21 mouse cellular contexts compared by ENCODE assay signal in genomic region chr9:60501504-60502179, GRCm38 (mm10). TPM values are rescaled to one million over a fixed set of nuclear protein-coding genes. Genes with fewer than 3 reads are reported as not detected.
A peak's percentile ranks its signal among the peaks of the same experiment; 100 is the strongest.
DNase-seq lines count a peak whose midpoint lies in the region; ATAC-seq lines count a peak whose summit lies in the region.
"Had no signal": no experiment of that assay in that cellular context is flagged by ENCODE, and none has a peak within 500 bp of the region (broad histone marks: within the 10 kb centered on the region; RNA-seq: fewer than 3 reads in every experiment).

No protein-coding gene starts in this region.

- no peaks in the 10 kb centered on the region for H3K27me3 ChIP-seq in limb, embryonic 11.5 days (ENCODE audit: control insufficient read depth, insufficient read depth, low read length)
- H3K27me3 ChIP-seq in limb, embryonic 10.5 days (ENCODE audit: low read depth, poor library complexity, severe bottlenecking) = peaks cover 11% of the 10 kb centered on the region; the same call in 1 of the 2 replicates
- no peaks in the 10 kb centered on the region for H3K27me3 ChIP-seq in intestine, embryonic 16.5 days (replicated peaks; ENCODE audit: control insufficient read depth, insufficient read depth, low read length)
- no peaks in the 10 kb centered on the region for H3K27me3 ChIP-seq in stomach, embryonic 15.5 days (replicated peaks)
- H3K27me3 ChIP-seq: CH12.LX; heart, embryonic 13.5 days; Patski had no signal

- no peak for DNase-seq in limb, embryonic 11.5 days (ENCODE audit: low spot score)
- DNase-seq in limb, embryonic 10.5 days (ENCODE audit: low spot score) = no peak
- DNase-seq in 3T3-L1 (ENCODE audit: low read depth, low spot score) = peak; percentile 56
- DNase-seq in right cerebral cortex, postnatal 25 days = no peak
- no peak for DNase-seq in layer of hippocampus, postnatal 36 days
- DNase-seq: cerebellum, adult 18-20 months; cerebellum, adult 9-11 months; cerebellum, postnatal 36 days; gastrocnemius, postnatal 36 days; heart, postnatal 4 days had no signal

- no peaks in the 10 kb centered on the region; the same call in 1 of the 2 replicates for H3K4me1 ChIP-seq in limb, embryonic 11.5 days (ENCODE audit: control insufficient read depth, insufficient read depth, low read length)
- H3K4me1 ChIP-seq in limb, embryonic 10.5 days = peaks cover 32% of the 10 kb centered on the region
- peaks cover 22% of the 10 kb centered on the region for H3K4me1 ChIP-seq in intestine, embryonic 16.5 days (ENCODE audit: control insufficient read depth, insufficient read depth, low read length)
- H3K4me1 ChIP-seq in stomach, embryonic 15.5 days = peaks cover 15% of the 10 kb centered on the region

- no peaks in the 10 kb centered on the region for H3K9me3 ChIP-seq in limb, embryonic 11.5 days (ENCODE audit: control insufficient read depth, low read length)
- H3K9me3 ChIP-seq in limb, embryonic 10.5 days (replicated peaks) = no peaks in the 10 kb centered on the region
- H3K9me3 ChIP-seq in intestine, embryonic 16.5 days (ENCODE audit: control insufficient read depth, low read length) = no peaks in the 10 kb centered on the region
- H3K9me3 ChIP-seq in stomach, embryonic 15.5 days = no peaks in the 10 kb centered on the region
- H3K9me3 ChIP-seq: forebrain, embryonic 10.5 days; heart, embryonic 13.5 days; hindbrain, embryonic 12.5 days had no signal

- H3K4me2 ChIP-seq in limb, embryonic 11.5 days (ENCODE audit: low read depth, severe bottlenecking) = no peak overlapping the region
- H3K4me2 ChIP-seq in intestine, embryonic 16.5 days (ENCODE audit: low read depth, low read length) = no peak overlapping the region; the same call in 1 of the 2 replicates
- H3K4me2 ChIP-seq in stomach, embryonic 15.5 days = no peak overlapping the region
- H3K4me2 ChIP-seq: heart, embryonic 13.5 days; hindbrain, embryonic 12.5 days had no signal

- no peak for ATAC-seq in limb, embryonic 11.5 days (ENCODE audit: insufficient number of reproducible peaks, low FRiP score, low TSS enrichment, low read depth)
- ATAC-seq in intestine, embryonic 16.5 days = peak; percentile 92
- peak; percentile 51; the same call in 1 of the 2 replicates for ATAC-seq in stomach, embryonic 15.5 days (ENCODE audit: insufficient read depth, low FRiP score, low read depth)
- no peak for ATAC-seq in megakaryocyte-erythroid progenitor cell, adult 5-6 weeks (replicated peaks; ENCODE audit: low FRiP score, low TSS enrichment, poor library complexity, severe bottlenecking)
- ATAC-seq: activated CD4-positive, CD25-positive, alpha-beta regulatory T cell, adult 4 months; forebrain, embryonic 14.5 days; Patski had no signal

- 76% methylated on average over 5 of the region's 5 CpGs for WGBS in limb, embryonic 11.5 days
- 84% methylated on average over 5 of the region's 5 CpGs for WGBS in limb, embryonic 10.5 days
- WGBS in intestine, embryonic 16.5 days = 46% methylated on average over 5 of the region's 5 CpGs
- 51% methylated on average over 5 of the region's 5 CpGs for WGBS in stomach, embryonic 15.5 days

- no peak overlapping the region for H3K27ac ChIP-seq in limb, embryonic 11.5 days (replicated peaks; ENCODE audit: low read depth, low read length)
- H3K27ac ChIP-seq in limb, embryonic 10.5 days = no peak overlapping the region
- peak overlapping the region; percentile 89 for H3K27ac ChIP-seq in intestine, embryonic 16.5 days (ENCODE audit: low read length)
- H3K27ac ChIP-seq in stomach, embryonic 15.5 days = peak overlapping the region; percentile 27; the same call in 1 of the 2 replicates
- H3K27ac ChIP-seq: forebrain, embryonic 10.5 days; heart, embryonic 13.5 days; hindbrain, embryonic 12.5 days had no signal

- no peak overlapping the region for H3K4me3 ChIP-seq in limb, embryonic 11.5 days (ENCODE audit: low read depth, low read length)
- no peak overlapping the region for H3K4me3 ChIP-seq in limb, embryonic 10.5 days
- no peak overlapping the region for H3K4me3 ChIP-seq in intestine, embryonic 16.5 days (ENCODE audit: low read length)
- H3K4me3 ChIP-seq in stomach, embryonic 15.5 days (replicated peaks) = no peak overlapping the region
- H3K4me3 ChIP-seq: erythroblast, embryonic 14.5 days; forebrain, embryonic 10.5 days; heart, embryonic 13.5 days; hindbrain, embryonic 12.5 days had no signal

- H3K36me3 ChIP-seq in limb, embryonic 11.5 days (ENCODE audit: control insufficient read depth, insufficient read depth, low read length) = no peaks in the 10 kb centered on the region
- H3K36me3 ChIP-seq in limb, embryonic 10.5 days = no peaks in the 10 kb centered on the region
- no peaks in the 10 kb centered on the region for H3K36me3 ChIP-seq in intestine, embryonic 16.5 days (ENCODE audit: control insufficient read depth, insufficient read depth, low read length)
- H3K36me3 ChIP-seq in stomach, embryonic 15.5 days = no peaks in the 10 kb centered on the region
- H3K36me3 ChIP-seq: forebrain, embryonic 10.5 days; hindbrain, embryonic 12.5 days had no signal

- H3K9ac ChIP-seq in limb, embryonic 11.5 days (ENCODE audit: low read length) = peak overlapping the region; percentile 13; the same call in 1 of the 2 replicates
- H3K9ac ChIP-seq in intestine, embryonic 16.5 days (ENCODE audit: low read depth, low read length) = no peak overlapping the region
- H3K9ac ChIP-seq in stomach, embryonic 15.5 days = no peak overlapping the region
- H3K9ac ChIP-seq: heart, embryonic 13.5 days; hindbrain, embryonic 12.5 days had no signal

RNA-seq across cellular contexts. Expression of gene Thsd4, which starts 20.2 kb away (rescaled TPM):
- polyA plus RNA-seq in limb, embryonic 11.5 days (2014; fragmentation: Nextera tagmentation; extraction: Ambion mirVana) = 11.8 and 12.9 TPM in 2 replicates
- 7.5 and 11.8 TPM in 2 replicates for polyA plus RNA-seq in limb, embryonic 10.5 days (2016; fragmentation: Nextera tagmentation; extraction: Ambion mirVana)
- 17.5 and 20.2 TPM in 2 replicates for polyA plus RNA-seq in intestine, embryonic 16.5 days (2015; fragmentation: Nextera tagmentation; extraction: Ambion mirVana)
- 21.1 and 22.2 TPM in 2 replicates for polyA plus RNA-seq in stomach, embryonic 15.5 days (2015; fragmentation: Nextera tagmentation; extraction: Ambion mirVana)
- total RNA-seq in megakaryocyte-erythroid progenitor cell, adult 5-6 weeks (2014; fragmentation: Nextera tagmentation) = 1.1 and 1.3 TPM in 2 replicates
- 0.80 TPM in 1 of 2 replicates, not detected in the other for total RNA-seq in megakaryocyte-erythroid progenitor cell, adult 5-6 weeks (2017)
- 10 to 100 TPM; 22.9 to 25.7 TPM for total RNA-seq in layer of hippocampus, postnatal 36 days (2021)
- total RNA-seq: CH12.LX had no signal
- polyA plus RNA-seq: activated CD4-positive, CD25-positive, alpha-beta regulatory T cell, adult 4 months had no signal

Comparison
In these comparisons a context has a peak if more than half of its experiments do, and no peak if none do; other contexts are left out.
1. ATAC-seq: peak in intestine, embryonic 16.5 days (single experiment) and stomach, embryonic 15.5 days (single experiment); none in limb, embryonic 11.5 days (single experiment) and megakaryocyte-erythroid progenitor cell, adult 5-6 weeks (single experiment).
2. H3K27ac ChIP-seq: peak in intestine, embryonic 16.5 days (single experiment) and stomach, embryonic 15.5 days (single experiment); none in limb, embryonic 11.5 days (single experiment) and limb, embryonic 10.5 days (single experiment).